Mouse (Mus musculus) midbrain, embryonic 11.5 days (tissue): ENCODE measurements at regions not wholly inside any gene's neighbourhood (a gene's known extent, or its start where the extent isn't known, plus 50 kb on each side); places are given as distances from the start of the nearest gene placed in this dataset.

Experiments
- ATAC-seq: fragments of 200-750 bp; cut with Nextera tagmentation; 2 replicates; pipeline ENCODE4 v1.8.0; 2017; ENCODE audit warnings: moderate TSS enrichment, moderate library complexity; ENCODE audit not compliant: low FRiP score
- DNase-seq: peaks from one replicate; pipeline ENCODE4 v3.0.0; 2015; ENCODE audit warnings: low spot score; ENCODE audit errors: missing footprints
- H3K27ac ChIP-seq: fragments of 300-500 bp; sonication (generic); 2 replicates; pipeline ENCODE4 v1.5.1; 2014; ENCODE audit warnings: low read depth, low read length
- H3K27me3 ChIP-seq: fragments of 300-500 bp; sonication (generic); 2 replicates; pipeline ENCODE4 v1.6.1; 2014; ENCODE audit warnings: mild to moderate bottlenecking, low read length, moderate library complexity, mixed read lengths; ENCODE audit not compliant: control insufficient read depth, insufficient read depth
- H3K36me3 ChIP-seq: fragments of 300-500 bp; sonication (generic); 2 replicates; pipeline ENCODE4 v1.6.1; 2014; ENCODE audit warnings: mild to moderate bottlenecking, low read length, moderate library complexity, mixed read lengths; ENCODE audit not compliant: control insufficient read depth, insufficient read depth
- H3K4me1 ChIP-seq: fragments of 300-500 bp; sonication (generic); 2 replicates; pipeline ENCODE4 v1.6.1; 2014; ENCODE audit warnings: low read length; ENCODE audit not compliant: control insufficient read depth, insufficient read depth
- H3K4me2 ChIP-seq: fragments of 300-500 bp; sonication (generic); 2 replicates; pipeline ENCODE4 v1.6.1; 2014; ENCODE audit warnings: mild to moderate bottlenecking, moderate library complexity
- H3K4me3 ChIP-seq: fragments of 300-500 bp; sonication (generic); 2 replicates; pipeline ENCODE4 v1.5.1; 2014; ENCODE audit warnings: low read depth, low read length
- H3K9ac ChIP-seq: fragments of 300-500 bp; sonication (generic); 2 replicates; pipeline ENCODE4 v1.6.1; 2014; ENCODE audit warnings: low read length
- H3K9me3 ChIP-seq: fragments of 300-500 bp; sonication (generic); 2 replicates; pipeline ENCODE4 v1.6.1; 2016; ENCODE audit warnings: low read length; ENCODE audit not compliant: control insufficient read depth
- WGBS: fragments of 180-500 bp; shearing (Covaris S2); extraction: QIAGEN DNeasy Blood & Tissue Kit; methylation state at CpG from one replicate; pipeline ENCODE4 v1.1.7; 2014; 5-methylcytosine and 5-hydroxymethylcytosine counted together

DNA sequence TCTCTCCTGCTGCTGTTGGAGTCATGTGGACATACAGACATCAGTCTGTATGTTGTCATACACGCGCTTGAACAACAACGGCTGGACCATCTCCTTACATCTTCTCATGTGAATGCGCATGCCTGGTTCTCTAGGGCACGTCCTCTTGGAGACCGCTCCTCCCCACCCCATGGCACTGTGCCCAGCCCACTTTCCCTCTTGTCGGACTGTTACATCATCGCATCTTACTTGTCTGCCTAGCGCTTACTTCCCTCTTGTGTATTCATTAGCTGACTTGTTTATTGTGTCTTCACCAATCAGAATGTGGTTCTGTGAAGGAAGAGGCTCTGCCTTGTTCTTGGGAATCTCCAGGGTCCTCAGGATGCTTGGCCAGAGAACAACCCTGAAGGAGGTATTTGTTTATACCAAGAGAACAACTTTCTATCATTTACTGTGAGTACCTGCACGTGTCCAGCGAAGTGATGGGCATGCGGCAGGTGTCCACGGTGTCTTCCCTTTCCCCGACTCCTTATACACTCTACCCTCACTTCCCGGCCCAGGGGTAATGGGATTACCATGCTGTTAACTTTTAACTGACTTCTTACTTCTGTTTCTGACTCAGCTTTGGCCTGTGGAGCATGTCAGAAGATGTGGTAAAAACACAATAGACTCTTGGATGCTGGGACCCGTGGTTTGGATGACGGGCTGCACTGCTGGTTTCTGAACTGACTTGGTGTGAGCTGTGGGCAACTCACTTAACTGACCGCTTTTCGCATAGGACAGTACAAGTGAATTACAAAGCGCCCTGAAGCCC lies 181.9 kb downstream of the Kcnrg start:
- ATAC-seq, result no peak
- Histone ChIP-seq H3K27me3 (no peaks in the 10 kb centered on the region), H3K4me1 (no peaks in the 10 kb centered on the region), H3K4me3 (no peak overlapping the region), H3K27ac (no peak overlapping the region), H3K9ac (no peak overlapping the region), H3K9me3 (no peaks in the 10 kb centered on the region), H3K4me2 (no peak overlapping the region), H3K36me3 (no peaks in the 10 kb centered on the region)
- no peak for DNase-seq
- WGBS, result 89% methylated on average over 20 of the region's 20 CpGs

DNA sequence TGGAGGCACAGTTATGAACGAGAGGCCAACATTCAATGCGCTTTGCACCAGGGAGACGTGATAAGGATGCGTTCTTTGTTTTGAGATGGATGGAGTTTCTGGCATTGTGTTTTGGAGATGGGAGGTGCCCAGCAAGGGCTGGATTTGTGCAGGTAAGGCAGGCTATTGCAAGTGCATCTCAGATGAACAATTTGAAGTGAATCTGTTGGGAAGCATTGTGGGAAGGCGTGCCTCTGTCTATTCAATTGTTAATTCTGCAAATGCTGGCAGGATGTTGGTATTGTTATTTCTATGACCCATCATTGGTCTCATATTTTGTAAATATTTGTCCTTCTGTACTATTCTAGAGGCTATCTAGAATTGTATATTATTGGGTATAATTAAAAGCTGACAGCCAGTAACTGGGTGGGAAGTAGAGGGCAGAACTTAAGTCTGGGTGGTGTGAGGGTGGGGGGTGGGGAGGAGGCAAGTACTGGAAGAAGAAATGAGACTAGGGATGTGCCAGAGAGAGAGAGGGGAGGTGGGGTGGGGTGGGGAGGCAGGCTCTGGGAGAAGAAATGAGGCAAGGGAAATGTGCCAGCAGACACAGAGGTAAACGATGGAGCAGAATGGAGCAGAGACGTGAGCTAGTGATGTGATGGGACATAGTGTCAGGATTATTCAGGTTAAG lies 188.9 kb downstream of the Kcnrg start:
- H3K4me3 ChIP-seq, result no peak overlapping the region
- H3K9ac ChIP-seq, result no peak overlapping the region
- no peaks in the 10 kb centered on the region for H3K27me3 ChIP-seq
- H3K9me3 ChIP-seq, result no peaks in the 10 kb centered on the region
- DNase-seq (no peak), ATAC-seq (no peak)
- no peak overlapping the region for H3K27ac ChIP-seq
- H3K4me2 ChIP-seq, result no peak overlapping the region
- H3K4me1 ChIP-seq, result no peaks in the 10 kb centered on the region
- H3K36me3 ChIP-seq, result no peaks in the 10 kb centered on the region
- WGBS, result 91% methylated on average over 7 of the region's 7 CpGs

DNA sequence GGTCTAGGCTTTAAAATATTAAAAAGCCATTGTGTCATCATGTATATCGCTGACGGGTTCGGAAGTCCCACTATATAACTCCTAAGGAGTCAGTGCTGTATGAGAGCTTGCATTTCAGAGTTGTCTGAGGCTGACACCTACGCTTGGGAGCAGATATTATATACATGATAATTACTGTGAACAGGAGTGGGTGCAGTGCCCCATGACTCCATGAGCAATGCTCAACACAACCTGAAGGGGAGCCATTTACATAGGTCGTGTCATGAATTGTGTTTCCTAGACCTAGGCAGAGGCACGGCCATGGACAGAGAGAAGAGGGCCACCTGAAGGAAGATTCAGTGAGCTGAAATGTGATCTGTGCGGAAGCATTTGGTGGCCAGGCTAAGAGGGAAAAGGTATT lies 189.4 kb downstream of the Kcnrg start:
- DNase-seq (no peak), ATAC-seq (no peak)
- 89% methylated on average over 7 of the region's 7 CpGs for WGBS
- Histone ChIP-seq H3K36me3 (no peaks in the 10 kb centered on the region), H3K27me3 (no peaks in the 10 kb centered on the region), H3K4me3 (no peak overlapping the region), H3K4me2 (no peak overlapping the region), H3K27ac (no peak overlapping the region), H3K9ac (no peak overlapping the region), H3K9me3 (no peaks in the 10 kb centered on the region), H3K4me1 (no peaks in the 10 kb centered on the region)

DNA sequence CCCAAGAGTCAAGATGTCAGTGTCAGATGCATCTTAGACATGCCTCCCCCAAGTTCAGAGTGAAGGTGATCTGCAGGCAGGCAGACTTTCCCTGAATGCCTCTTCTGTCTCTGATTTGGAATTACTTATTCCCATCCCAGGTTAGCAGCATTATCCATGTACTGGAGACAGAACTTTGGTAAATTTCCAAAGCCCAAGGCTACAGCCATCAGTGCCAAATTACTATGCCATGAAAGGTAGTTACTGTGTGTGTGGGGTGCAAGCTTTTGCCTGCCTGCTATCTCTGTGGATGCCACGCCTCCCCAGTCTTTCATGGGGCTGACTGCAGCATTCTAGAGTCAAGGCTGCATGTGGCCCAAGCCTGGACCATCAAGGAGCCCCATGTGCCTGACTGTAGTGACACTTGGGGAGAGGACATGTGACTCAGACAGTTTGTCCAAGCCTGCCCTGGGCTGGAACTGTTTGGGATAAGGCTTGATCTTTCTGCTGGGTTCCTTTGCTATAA lies 196.2 kb downstream of the Kcnrg start:
- Histone ChIP-seq H3K27me3 (no peaks in the 10 kb centered on the region), H3K36me3 (no peaks in the 10 kb centered on the region), H3K27ac (no peak overlapping the region), H3K9me3 (no peaks in the 10 kb centered on the region), H3K4me1 (no peaks in the 10 kb centered on the region), H3K4me2 (no peak overlapping the region), H3K4me3 (no peak overlapping the region), H3K9ac (no peak overlapping the region)
- DNase-seq (no peak), ATAC-seq (no peak)
- 77% methylated on average over 1 of the region's 1 CpGs for WGBS

DNA sequence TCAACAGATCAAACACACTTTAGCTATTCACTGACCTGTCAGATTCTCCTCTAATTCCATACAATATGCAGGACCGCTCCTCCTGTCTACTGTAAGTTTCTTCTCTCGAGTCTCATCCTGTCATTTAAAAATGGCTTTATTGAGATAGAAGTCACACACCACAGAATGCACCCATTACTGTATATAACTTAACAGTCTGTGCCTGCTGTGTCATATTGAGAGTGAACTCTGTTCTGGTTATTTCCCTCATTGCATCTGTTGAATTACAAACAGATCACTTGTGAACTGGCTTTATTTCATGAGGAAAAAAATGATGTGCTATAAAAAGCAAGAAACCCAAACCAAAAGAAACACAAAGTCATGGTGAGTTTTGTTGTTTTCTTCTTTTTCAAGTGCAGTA lies 198.2 kb downstream of the Kcnrg start:
- Histone ChIP-seq H3K27me3 (no peaks in the 10 kb centered on the region), H3K36me3 (no peaks in the 10 kb centered on the region), H3K4me1 (no peaks in the 10 kb centered on the region), H3K4me2 (no peak overlapping the region), H3K9ac (no peak overlapping the region), H3K4me3 (no peak overlapping the region), H3K27ac (no peak overlapping the region), H3K9me3 (no peaks in the 10 kb centered on the region)
- 89% methylated on average over 2 of the region's 2 CpGs for WGBS
- no peak for ATAC-seq
- no peak for DNase-seq

DNA sequence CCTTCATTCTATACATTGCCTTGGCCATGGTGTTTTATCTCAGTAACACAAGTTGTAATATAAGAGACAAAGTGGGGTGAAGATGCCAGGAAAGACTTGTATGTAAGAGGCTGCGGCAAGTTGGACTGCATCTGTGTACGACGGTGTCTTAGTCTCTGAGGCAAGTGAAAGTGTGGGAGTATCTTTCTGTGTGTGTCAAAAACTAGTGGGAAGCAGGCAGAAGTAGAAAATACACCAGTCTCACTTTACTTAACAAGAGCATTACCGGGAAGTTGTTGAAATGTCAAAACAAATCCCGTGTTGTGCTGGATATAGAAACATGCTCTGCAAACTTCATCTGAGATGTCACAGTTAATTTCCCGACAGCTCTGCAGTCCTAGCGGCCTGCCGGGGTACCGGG lies 200.9 kb downstream of the Kcnrg start:
- H3K9ac ChIP-seq, result no peak overlapping the region
- H3K27ac ChIP-seq, result no peak overlapping the region
- H3K36me3 ChIP-seq, result no peaks in the 10 kb centered on the region
- no peak for ATAC-seq
- H3K4me2 ChIP-seq, result no peak overlapping the region
- H3K4me3 ChIP-seq, result no peak overlapping the region
- WGBS, result 88% methylated on average over 9 of the region's 9 CpGs
- no peaks in the 10 kb centered on the region for H3K27me3 ChIP-seq
- no peak for DNase-seq
- H3K4me1 ChIP-seq, result no peaks in the 10 kb centered on the region
- H3K9me3 ChIP-seq, result no peaks in the 10 kb centered on the region

DNA sequence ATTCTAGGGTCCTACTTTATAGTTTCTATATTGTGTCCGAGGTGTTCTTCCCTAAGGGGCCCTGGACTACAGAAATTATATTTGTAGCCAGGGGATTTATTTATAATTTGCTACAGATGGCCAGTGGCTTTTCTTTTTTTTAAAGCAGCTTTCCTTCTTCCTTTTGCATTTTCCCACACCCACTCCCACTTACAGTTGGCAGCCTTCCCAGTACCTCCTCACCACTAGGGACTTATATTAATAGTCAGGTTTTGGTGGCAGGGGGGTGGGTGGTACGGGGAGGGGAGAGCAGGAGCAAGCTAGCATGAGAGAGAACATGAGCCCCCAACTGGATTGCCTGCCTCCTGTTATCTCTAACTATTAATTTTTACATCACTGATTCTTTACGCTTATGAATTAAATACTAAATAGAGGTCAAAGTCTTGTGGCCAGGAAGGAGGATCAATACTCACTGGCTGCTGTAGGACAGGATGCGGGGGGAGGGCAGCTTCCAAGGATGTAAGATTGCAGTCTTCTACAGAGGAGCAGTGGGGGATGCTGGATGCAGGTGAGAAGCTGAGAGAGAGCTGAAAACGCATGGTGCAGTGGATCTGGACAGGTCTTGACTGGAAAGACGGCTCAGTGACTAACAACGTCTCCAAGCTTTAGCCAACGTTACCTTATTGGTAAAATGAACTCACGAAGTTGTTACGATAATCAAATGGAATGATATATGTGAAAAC lies 202.6 kb downstream of the Kcnrg start:
- no peak for ATAC-seq
- no peak for DNase-seq

DNA sequence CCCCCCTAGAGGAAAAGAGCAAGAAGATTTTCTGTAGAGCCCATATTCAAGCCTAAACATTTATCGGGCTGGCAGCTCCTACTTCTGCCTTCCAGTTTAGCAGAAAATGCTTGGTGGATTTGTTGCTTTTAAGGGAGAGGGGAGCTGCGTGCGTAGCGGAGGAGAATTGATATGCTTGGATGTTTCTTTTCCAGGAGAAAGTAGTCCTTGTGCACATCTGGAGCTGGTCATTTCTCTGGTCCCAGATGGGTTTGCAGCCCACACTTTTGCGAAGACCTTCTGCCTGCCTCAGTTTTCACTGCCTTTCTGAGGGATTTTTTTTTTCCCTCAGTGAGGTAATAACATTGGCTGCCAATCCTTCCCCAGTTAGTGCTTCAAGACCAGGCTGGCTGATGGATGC lies 203.6 kb downstream of the Kcnrg start:
- H3K9me3 ChIP-seq, result no peaks in the 10 kb centered on the region

More for the DNA sequence above, 202.6 kb downstream of the Kcnrg start:
- Histone ChIP-seq H3K4me2 (no peak overlapping the region), H3K9me3 (no peaks in the 10 kb centered on the region), H3K27me3 (no peaks in the 10 kb centered on the region), H3K9ac (no peak overlapping the region), H3K4me3 (no peak overlapping the region), H3K4me1 (no peaks in the 10 kb centered on the region), H3K27ac (no peak overlapping the region), H3K36me3 (no peaks in the 10 kb centered on the region)
- WGBS, result 85% methylated on average over 10 of the region's 10 CpGs

DNA sequence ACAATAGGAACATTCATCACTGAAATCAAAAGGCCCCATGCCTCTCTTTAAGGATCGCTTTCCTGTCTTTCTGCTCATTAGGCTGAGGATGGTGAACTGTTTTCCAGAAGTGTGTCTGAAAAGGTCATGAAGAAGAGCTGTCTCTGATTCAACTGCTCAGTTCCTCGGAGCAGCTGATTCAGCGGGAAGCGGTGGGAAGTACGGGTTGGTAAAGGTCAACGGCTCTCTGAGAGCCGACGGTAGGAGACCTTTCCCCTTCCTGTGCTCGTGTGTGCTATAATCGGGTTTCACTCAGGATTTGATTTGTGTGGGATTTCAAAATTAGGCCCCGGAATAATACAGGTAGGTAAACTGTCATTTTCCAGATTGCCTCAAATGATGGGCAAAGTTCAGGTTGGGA lies 210.5 kb downstream of the Kcnrg start:
- DNase-seq, result no peak
- H3K27ac ChIP-seq, result no peak overlapping the region
- ATAC-seq, result no peak
- no peak overlapping the region for H3K4me2 ChIP-seq
- H3K9me3 ChIP-seq, result no peaks in the 10 kb centered on the region
- H3K4me3 ChIP-seq, result no peak overlapping the region
- no peaks in the 10 kb centered on the region for H3K36me3 ChIP-seq
- H3K9ac ChIP-seq, result no peak overlapping the region
- WGBS, result 79% methylated on average over 11 of the region's 11 CpGs
- no peaks in the 10 kb centered on the region for H3K27me3 ChIP-seq
- H3K4me1 ChIP-seq, result no peaks in the 10 kb centered on the region

More for the DNA sequence above, 203.6 kb downstream of the Kcnrg start:
- Histone ChIP-seq H3K36me3 (no peaks in the 10 kb centered on the region), H3K4me3 (no peak overlapping the region), H3K27me3 (no peaks in the 10 kb centered on the region), H3K27ac (no peak overlapping the region), H3K4me2 (no peak overlapping the region), H3K4me1 (no peaks in the 10 kb centered on the region), H3K9ac (no peak overlapping the region)
- no peak for ATAC-seq
- WGBS, result 86% methylated on average over 5 of the region's 5 CpGs
- DNase-seq, result no peak
